Mouse (Mus musculus) liver, adult 2 months (tissue): Measurements from ENCODE around the gene Gtf2f1. TPM values are rescaled to one million over a fixed set of nuclear protein-coding genes. Genes with fewer than 3 reads are reported as not detected.
A peak's percentile ranks its signal among the peaks of the same experiment; 100 is the strongest.

Experiments used
- DNase-seq: peaks from one replicate; pipeline ENCODE4 v3.0.0-alpha.2; 2011; ENCODE audit warnings: low read depth, low spot score; ENCODE audit errors: extremely low read depth
- H3K27ac ChIP-seq: fragments of 200-500 bp; replicated peaks from 2 replicates; pipeline ENCODE4 v1.5.1; 2012; ENCODE audit warnings: low read depth, mild to moderate bottlenecking, control low read depth, inconsistent platforms, low read length; ENCODE audit not compliant: insufficient read depth
- H3K27me3 ChIP-seq: fragments of 200-500 bp; 2 replicates; pipeline ENCODE4 v1.6.1; 2012; ENCODE audit warnings: mild to moderate bottlenecking, moderate library complexity, low read length, inconsistent platforms; ENCODE audit not compliant: control insufficient read depth, insufficient read depth
- H3K36me3 ChIP-seq: fragments of 200-500 bp; 2 replicates; pipeline ENCODE4 v1.6.1; 2012; ENCODE audit warnings: low read length, inconsistent platforms; ENCODE audit not compliant: control insufficient read depth, insufficient read depth
- H3K4me1 ChIP-seq: fragments of 200-500 bp; 2 replicates; pipeline ENCODE4 v1.6.1; 2011; ENCODE audit warnings: low read length; ENCODE audit not compliant: control insufficient read depth, insufficient read depth
- H3K4me3 ChIP-seq: fragments of 200-500 bp; 2 replicates; pipeline ENCODE4 v1.5.1; 2011; ENCODE audit warnings: low read depth, mild to moderate bottlenecking, control low read depth, low read length, moderate library complexity; ENCODE audit not compliant: insufficient read depth
- H3K79me2 ChIP-seq: fragments of 200-500 bp; 2 replicates; pipeline ENCODE4 v1.6.1; 2012; ENCODE audit warnings: inconsistent platforms, mild to moderate bottlenecking, low read length, moderate library complexity; ENCODE audit not compliant: control insufficient read depth, insufficient read depth
- H3K9ac ChIP-seq: fragments of 200-500 bp; 2 replicates; pipeline ENCODE4 v1.6.1; 2012; ENCODE audit warnings: low read depth, mild to moderate bottlenecking, control low read depth, inconsistent platforms, low read length
- CTCF ChIP-seq: fragments of 200-500 bp; IDR thresholded peaks from 2 replicates; pipeline ENCODE4 v1.5.1; 2011; ENCODE audit warnings: low read depth, low read length, control low read depth
- POLR2A ChIP-seq: fragments of 200-500 bp; IDR thresholded peaks from 2 replicates; pipeline ENCODE4 v1.6.1; 2011; ENCODE audit warnings: low read length, control low read depth; ENCODE audit not compliant: insufficient read depth; ENCODE audit errors: extremely low read depth
- WGBS: fragments of 180-500 bp; shearing (Covaris S2); methylation state at CpG from one replicate; pipeline ENCODE4 v1.1.7; 2018; 5-methylcytosine and 5-hydroxymethylcytosine counted together
- polyA plus RNA-seq: library from polyadenylated mRNA; depleted of rRNA; stranded (reverse); fragments of >200 nt; gene quantifications from 2 replicates; pipeline ENCODE4 v1.2.3, GENCODE M21; 2012
- total RNA-seq: library from RNA; depleted of rRNA; stranded (reverse); fragments of >200 nt; gene quantifications from 2 replicates; pipeline ENCODE4 v1.2.3, GENCODE M21; 2014

The Gtf2f1 gene
- total and polyA plus RNA-seq, 2 experiments, result 10.4 to 11.9 TPM

DNA sequence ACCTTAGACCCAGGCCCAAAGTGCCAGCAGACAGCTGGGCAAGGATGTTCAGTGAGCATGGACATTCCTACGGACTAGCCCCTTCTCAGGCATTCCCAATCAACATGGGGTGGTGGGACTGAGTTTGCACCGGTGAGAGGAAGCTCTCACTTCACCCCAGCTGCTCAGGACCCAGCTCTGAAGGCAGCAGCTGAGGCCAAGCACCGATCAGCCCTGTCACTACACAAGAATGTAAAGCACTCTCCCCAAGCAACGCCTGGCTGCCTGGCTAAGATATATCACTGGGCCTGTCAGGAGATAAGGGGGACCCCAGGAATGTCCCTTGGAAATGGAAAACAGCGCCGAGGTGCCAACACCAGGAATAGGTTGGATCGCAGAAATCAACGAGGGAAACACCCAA, 9.9 kb downstream of the Gtf2f1 start:
- H3K9ac ChIP-seq, result no peak overlapping the region
- 64% methylated on average over 8 of the region's 8 CpGs for WGBS
- H3K4me3 ChIP-seq, result no peak overlapping the region
- H3K27me3 ChIP-seq, result no peaks in the 10 kb centered on the region
- H3K79me2 ChIP-seq, result no peaks in the 10 kb centered on the region
- no peak for DNase-seq
- H3K4me1 ChIP-seq, result 0 out of 2 replicates have a peak, but pooled peaks cover 2% of the 10 kb centered on the region
- H3K36me3 ChIP-seq, result peaks cover 3% of the 10 kb centered on the region; the same call in 1 of the 2 replicates
- TF ChIP-seq POLR2A, result no peak
- no peak for TF ChIP-seq CTCF
- H3K27ac ChIP-seq, result no peak overlapping the region

DNA sequence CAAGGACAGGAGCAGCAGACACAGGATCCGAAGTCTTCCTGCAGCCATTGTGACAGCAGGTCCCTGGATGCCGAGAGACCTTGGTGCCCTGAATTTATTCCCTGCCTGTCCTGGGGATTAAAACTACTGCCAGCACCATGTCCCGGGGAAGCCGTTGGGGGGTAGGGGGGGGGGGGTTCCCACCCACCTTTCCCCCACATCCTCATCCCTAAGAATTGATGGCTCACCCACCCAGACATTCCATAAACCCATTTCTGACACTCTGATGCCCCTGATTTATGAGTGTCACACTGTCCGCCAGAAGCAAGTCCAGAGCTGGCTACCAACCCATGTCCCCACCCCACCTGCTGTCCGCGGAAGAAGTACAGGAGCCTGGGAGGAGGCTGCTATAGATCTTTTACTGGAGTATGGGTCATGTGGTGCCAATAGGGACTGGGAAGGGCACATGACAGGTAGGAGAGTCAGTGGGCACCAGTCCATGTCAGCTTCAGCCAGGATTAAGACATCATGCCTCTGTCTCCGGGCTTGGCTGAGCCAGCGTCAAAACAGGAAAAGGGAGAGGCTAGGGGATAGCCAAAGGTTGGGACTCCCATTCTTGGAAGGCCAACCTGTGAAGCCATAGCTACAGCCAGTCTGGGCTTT, 11.0 kb downstream of the Gtf2f1 start, which contains the start of gene Pspn:
Gene Pspn (minus strand): TSS at position 51 of the 642 bp plus-strand sequence.
- 0 out of 2 replicates have a peak, but pooled peaks cover 2% of the 10 kb centered on the region for H3K4me1 ChIP-seq
- H3K27me3 ChIP-seq, result no peaks in the 10 kb centered on the region
- WGBS, result 76% methylated on average over 9 of the region's 9 CpGs
- no peaks in the 10 kb centered on the region for H3K79me2 ChIP-seq
- DNase-seq, result no peak
- no peak within 1 kb of the TSS for H3K9ac ChIP-seq
- no peak within 1 kb of the TSS for H3K4me3 ChIP-seq
- no peaks in the 10 kb centered on the region; the same call in 1 of the 2 replicates for H3K36me3 ChIP-seq
- TF ChIP-seq POLR2A (no peak), CTCF (no peak)
- no peak within 1 kb of the TSS for H3K27ac ChIP-seq

- Histone ChIP-seq H3K4me1 (0 out of 2 replicates have a peak, but pooled peaks cover 2% of the 10 kb centered on the region), H3K36me3 (peaks cover 2% of the 10 kb centered on the region; the same call in 1 of the 2 replicates), H3K9ac (no peak overlapping the region), H3K4me3 (no peak overlapping the region), H3K27ac (no peak overlapping the region), H3K27me3 (no peaks in the 10 kb centered on the region), H3K79me2 (no peaks in the 10 kb centered on the region)
- TF ChIP-seq POLR2A (no peak), CTCF (no peak)
- no peak for DNase-seq
- WGBS, result 95% methylated on average over 9 of the region's 9 CpGs
Observed at GRCm38 (mm10) chr17:56999414-56999813, 11.7 kb downstream of the Gtf2f1 start.

- Histone ChIP-seq H3K27ac (peak within 1 kb of the TSS; percentile 54), H3K9ac (peak within 1 kb of the TSS; percentile 76), H3K36me3 (peaks cover 7% of the 10 kb centered on the region; the same call in 1 of the 2 replicates), H3K4me1 (0 out of 2 replicates have a peak, but pooled peaks cover 2% of the 10 kb centered on the region), H3K27me3 (no peaks in the 10 kb centered on the region), H3K79me2 (no peaks in the 10 kb centered on the region), H3K4me3 (peak within 1 kb of the TSS; percentile 79)
- TF ChIP-seq POLR2A (0 out of 2 replicates have a peak, but pooled peaks have one; percentile 50), CTCF (peak; percentile 67)
- DNase-seq, result peak; percentile 99
- WGBS, result under 1% methylated on average over 38 of the region's 38 CpGs
Observed at GRCm38 (mm10) chr17:56997029-56997667, 13.9 kb downstream of the Gtf2f1 start, which contains the start of gene Alkbh7. Gene Alkbh7, plus strand, starts transcription at chr17:56997339.

DNA sequence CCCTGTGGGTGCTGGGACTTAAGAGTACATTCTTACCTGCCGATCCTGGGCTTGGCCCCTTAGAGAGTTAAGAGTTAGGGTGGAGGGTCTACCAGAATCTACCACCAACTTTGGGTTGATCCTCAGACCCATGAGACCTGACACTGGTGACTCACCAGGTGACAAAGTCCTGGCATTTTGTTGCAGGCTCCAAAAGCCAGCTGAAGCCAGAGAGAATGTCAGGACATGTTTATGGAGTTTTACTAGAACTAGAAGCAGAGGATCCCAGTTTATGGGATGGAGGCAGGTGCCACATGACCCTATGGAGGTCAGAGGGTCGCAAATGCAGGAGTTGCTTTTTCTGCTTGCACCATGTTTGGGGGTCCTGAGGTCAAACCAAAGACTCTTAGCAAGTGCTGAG, 14.6 kb downstream of the Gtf2f1 start:
- Histone ChIP-seq H3K4me3 (no peak overlapping the region), H3K79me2 (no peaks in the 10 kb centered on the region), H3K27me3 (no peaks in the 10 kb centered on the region), H3K9ac (no peak overlapping the region), H3K36me3 (peaks cover 7% of the 10 kb centered on the region; the same call in 1 of the 2 replicates), H3K4me1 (0 out of 2 replicates have a peak, but pooled peaks cover 2% of the 10 kb centered on the region), H3K27ac (no peak overlapping the region)
- DNase-seq, result no peak
- TF ChIP-seq CTCF, result no peak
- no peak for TF ChIP-seq POLR2A
- 66% methylated on average over 2 of the region's 2 CpGs for whole genome bisulfite sequencing

DNA sequence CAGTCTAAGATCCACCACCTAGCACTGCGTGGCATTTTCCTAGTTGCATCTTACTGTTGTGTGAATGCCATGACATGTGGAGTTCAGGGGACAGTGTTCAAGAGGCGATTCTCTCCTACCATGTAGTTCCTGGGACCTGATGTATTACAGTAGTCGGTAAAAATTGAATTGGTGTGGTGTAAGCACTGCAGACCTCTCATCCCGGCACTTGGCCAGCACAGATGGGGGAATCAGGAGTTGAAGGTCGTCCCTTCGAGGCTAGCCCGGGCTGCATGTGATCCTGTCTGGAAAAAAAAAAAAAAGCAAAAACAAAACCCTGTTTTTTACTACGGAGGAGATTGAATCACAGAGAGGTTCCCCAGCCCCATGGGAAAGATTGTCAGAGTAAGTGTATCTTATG, 16.0 kb downstream of the Gtf2f1 start:
- no peak for TF ChIP-seq POLR2A
- TF ChIP-seq CTCF, result no peak
- H3K4me3 ChIP-seq, result no peak overlapping the region
- peaks cover 7% of the 10 kb centered on the region; the same call in 1 of the 2 replicates for H3K36me3 ChIP-seq
- 81% methylated on average over 8 of the region's 8 CpGs for WGBS
- peaks cover 7% of the 10 kb centered on the region for H3K4me1 ChIP-seq
- no peak overlapping the region for H3K27ac ChIP-seq
- H3K9ac ChIP-seq, result no peak overlapping the region
- no peaks in the 10 kb centered on the region for H3K27me3 ChIP-seq
- no peak for DNase-seq
- H3K79me2 ChIP-seq, result peaks cover 9% of the 10 kb centered on the region; the same call in 1 of the 2 replicates
